Mouse (Mus musculus): ENCODE measurements around the gene Trp53rkb. TPM values are rescaled to one million over a fixed set of nuclear protein-coding genes. Genes with fewer than 3 reads are reported as not detected.
A peak's percentile ranks its signal among the peaks of the same experiment; 100 is the strongest.
"Not testable (repeated sequence)": the region's sequence is repeated elsewhere in the genome, so short reads cannot be mapped to it uniquely, and the experiment has no call there.

The Trp53rkb gene
- total and polyA plus RNA-seq, 3 experiments = 1.8 to 3.0 (median 2.2) TPM

GRCm38 (mm10) chr2:166784376-166784775 is 8.0 kb upstream of the Trp53rkb start:
- H3K27me3 ChIP-seq (ENCODE audit: control insufficient read depth, insufficient read depth, low read length) = no peaks in the 10 kb centered on the region
- no peak overlapping the region for H3K9ac ChIP-seq (ENCODE audit: low read depth, low read length)
- TF ChIP-seq EP300 (IDR thresholded peaks at IDR 0.05; ENCODE audit: insufficient read depth, low read depth, low read length) (no peak), CTCF (IDR thresholded peaks at IDR 0.05) (peak; percentile 22; the same call in 1 of the 2 replicates)
- intact Hi-C loops (cut with DNase I) = loop anchor here (10.0 kb wide), 1 partner anchor 700 kb away; no protein-coding TSS in a partner anchor
- 80% methylated on average over 6 of the region's 6 CpGs for WGBS
- H3K27ac ChIP-seq = no peak overlapping the region
- peaks cover 4% of the 10 kb centered on the region; the same call in 1 of the 2 replicates for H3K4me1 ChIP-seq (ENCODE audit: control insufficient read depth, insufficient read depth, low read length)
- H3K4me3 ChIP-seq = no peak overlapping the region
- H3K79me2 ChIP-seq (replicated peaks; ENCODE audit: control insufficient read depth, insufficient read depth, low read length) = no peaks in the 10 kb centered on the region
- DNase-seq = no peak
- no peaks in the 10 kb centered on the region for H3K36me3 ChIP-seq (ENCODE audit: control insufficient read depth, insufficient read depth, low read length)

GRCm38 (mm10) chr2:166786353-166787004 is 5.9 kb upstream of the Trp53rkb start:
- Histone ChIP-seq H3K27me3 (ENCODE audit: control insufficient read depth, insufficient read depth, low read length) (no peaks in the 10 kb centered on the region), H3K27ac (peak overlapping the region; percentile 43), H3K36me3 (ENCODE audit: control insufficient read depth, insufficient read depth, low read length) (no peaks in the 10 kb centered on the region), H3K79me2 (replicated peaks; ENCODE audit: control insufficient read depth, insufficient read depth, low read length) (no peaks in the 10 kb centered on the region), H3K9ac (ENCODE audit: low read depth, low read length) (peak overlapping the region; percentile 64), H3K4me1 (ENCODE audit: control insufficient read depth, insufficient read depth, low read length) (peaks cover 1% of the 10 kb centered on the region; the same call in 1 of the 2 replicates), H3K4me3 (peak overlapping the region; percentile 79)
- WGBS = 1% methylated on average over 35 of the region's 35 CpGs
- intact Hi-C loops (cut with DNase I) = loop anchor here (5.0 to 10.0 kb wide), 2 partner anchors 74 to 702 kb away; partner anchors contain the start of gene Prex1
- TF ChIP-seq CTCF (IDR thresholded peaks at IDR 0.05) (peak; percentile 28), POLR2A (IDR thresholded peaks at IDR 0.05; ENCODE audit: insufficient read depth, low read depth, low read length) (peak; percentile 50; the same call in 1 of the 2 replicates), EP300 (IDR thresholded peaks at IDR 0.05; ENCODE audit: insufficient read depth, low read depth, low read length) (no peak)
- DNase-seq = peak; percentile 89

GRCm38 (mm10) chr2:166791738-166792137 is 593 bp upstream of the Trp53rkb start:
- Histone ChIP-seq H3K4me3 (no peak overlapping the region), H3K79me2 (replicated peaks; ENCODE audit: control insufficient read depth, insufficient read depth, low read length) (no peaks in the 10 kb centered on the region), H3K36me3 (ENCODE audit: control insufficient read depth, insufficient read depth, low read length) (no peaks in the 10 kb centered on the region), H3K27me3 (ENCODE audit: control insufficient read depth, insufficient read depth, low read length) (no peaks in the 10 kb centered on the region), H3K9ac (ENCODE audit: low read depth, low read length) (no peak overlapping the region), H3K27ac (no peak overlapping the region), H3K4me1 (ENCODE audit: control insufficient read depth, insufficient read depth, low read length) (peaks cover 4% of the 10 kb centered on the region; the same call in 1 of the 2 replicates)
- 81% methylated on average over 5 of the region's 5 CpGs for WGBS
- DNase-seq = no peak
- TF ChIP-seq EP300 (IDR thresholded peaks at IDR 0.05; ENCODE audit: insufficient read depth, low read depth, low read length) (no peak), POLR2A (IDR thresholded peaks at IDR 0.05; ENCODE audit: insufficient read depth, low read depth, low read length) (no peak), CTCF (IDR thresholded peaks at IDR 0.05) (peak; percentile 52)
- intact Hi-C loops (cut with DNase I) = no loop called here

- intact Hi-C loops (cut with DNase I); H3K4me1 ChIP-seq (ENCODE audit: control insufficient read depth, insufficient read depth, low read length); H3K27me3 ChIP-seq (ENCODE audit: control insufficient read depth, insufficient read depth, low read length); H3K79me2 ChIP-seq (replicated peaks; ENCODE audit: control insufficient read depth, insufficient read depth, low read length); H3K36me3 ChIP-seq (ENCODE audit: control insufficient read depth, insufficient read depth, low read length): not testable (repeated sequence)
- under 1% methylated on average over 75 of the region's 76 CpGs for WGBS
- H3K4me3 ChIP-seq = peak overlapping the region; percentile 55
- TF ChIP-seq POLR2A (IDR thresholded peaks at IDR 0.05; ENCODE audit: insufficient read depth, low read depth, low read length) (peak; percentile 77), EP300 (IDR thresholded peaks at IDR 0.05; ENCODE audit: insufficient read depth, low read depth, low read length) (peak; percentile 67; the same call in 1 of the 2 replicates)
- peak overlapping the region; percentile 89 for H3K27ac ChIP-seq
- DNase-seq = peak; percentile 89 to 93
- peak overlapping the region; percentile 89 for H3K9ac ChIP-seq (ENCODE audit: low read depth, low read length)
Measured at GRCm38 (mm10) chr2:166793542-166794214, 1.3 kb downstream of the Trp53rkb start.

GRCm38 (mm10) chr2:166799615-166800472 is 7.5 kb downstream of the Trp53rkb start:
- H3K79me2 ChIP-seq (replicated peaks; ENCODE audit: control insufficient read depth, insufficient read depth, low read length) = no peaks in the 10 kb centered on the region
- H3K9ac ChIP-seq (ENCODE audit: low read depth, low read length) = no peak overlapping the region
- no peak overlapping the region for H3K4me3 ChIP-seq
- no peaks in the 10 kb centered on the region for H3K27me3 ChIP-seq (ENCODE audit: control insufficient read depth, insufficient read depth, low read length)
- DNase-seq = no peak
- H3K27ac ChIP-seq = no peak overlapping the region
- intact Hi-C loops (cut with DNase I) = loop anchor here (5.0 kb wide), 1 partner anchor 1308 kb away; the partner anchor contains the start of gene Trp53rka
- WGBS = 67% methylated on average over 11 of the region's 11 CpGs
- no peaks in the 10 kb centered on the region for H3K36me3 ChIP-seq (ENCODE audit: control insufficient read depth, insufficient read depth, low read length)
- TF ChIP-seq EP300 (IDR thresholded peaks at IDR 0.05; ENCODE audit: insufficient read depth, low read depth, low read length) = no peak
- TF ChIP-seq CTCF (IDR thresholded peaks at IDR 0.05) = no peak
- no peaks in the 10 kb centered on the region for H3K4me1 ChIP-seq (ENCODE audit: control insufficient read depth, insufficient read depth, low read length)

Measured in heart, adult 2 months (tissue).